Mouse (Mus musculus) limb, embryonic 14.5 days (tissue): ENCODE data around the gene Fbxw11. TPM values are rescaled to one million over a fixed set of nuclear protein-coding genes. Genes with fewer than 3 reads are reported as not detected.

ENCODE experiments used
- ATAC-seq: fragments of 200-750 bp; cut with Nextera tagmentation; 2 replicates; pipeline ENCODE4 v1.8.0; 2017; ENCODE audit warnings: low read depth, moderate number of reproducible peaks, moderate TSS enrichment; ENCODE audit not compliant: low FRiP score
- DNase-seq: peaks from one replicate; pipeline ENCODE4 v3.0.0-alpha.2; 2015; ENCODE audit warnings: low spot score
- H3K27ac ChIP-seq: fragments of 300-500 bp; sonication (generic); replicated peaks from 2 replicates; pipeline ENCODE4 v1.5.1; 2014; ENCODE audit warnings: low read depth, mild to moderate bottlenecking, low read length, moderate library complexity, mixed read lengths
- H3K27me3 ChIP-seq: fragments of 300-500 bp; sonication (generic); 2 replicates; pipeline ENCODE4 v1.6.1; 2014; ENCODE audit warnings: low read length, mixed read lengths; ENCODE audit not compliant: control insufficient read depth, insufficient read depth
- H3K36me3 ChIP-seq: fragments of 300-500 bp; sonication (generic); 2 replicates; pipeline ENCODE4 v1.6.1; 2014; ENCODE audit warnings: mild to moderate bottlenecking, low read length, moderate library complexity, mixed read lengths; ENCODE audit not compliant: control insufficient read depth, insufficient read depth
- H3K4me1 ChIP-seq: fragments of 300-500 bp; sonication (generic); 2 replicates; pipeline ENCODE4 v1.6.1; 2014; ENCODE audit warnings: antibody characterized with exemption, low read length, mixed read lengths; ENCODE audit not compliant: control insufficient read depth, insufficient read depth
- H3K4me2 ChIP-seq: fragments of 300-500 bp; sonication (generic); replicated peaks from 2 replicates; pipeline ENCODE4 v1.6.1; 2014; ENCODE audit warnings: low read depth, mild to moderate bottlenecking, low read length, moderate library complexity; ENCODE audit not compliant: severe bottlenecking
- H3K4me3 ChIP-seq: fragments of 300-500 bp; sonication (generic); replicated peaks from 2 replicates; pipeline ENCODE4 v1.5.1; 2014; ENCODE audit warnings: low read length
- H3K9ac ChIP-seq: fragments of 300-500 bp; sonication (generic); 2 replicates; pipeline ENCODE4 v1.6.1; 2014; ENCODE audit warnings: mild to moderate bottlenecking, low read depth, low read length, moderate library complexity; ENCODE audit not compliant: severe bottlenecking
- H3K9me3 ChIP-seq: fragments of 300-500 bp; sonication (generic); 2 replicates; pipeline ENCODE4 v1.6.1; 2016; ENCODE audit warnings: low read length; ENCODE audit not compliant: control insufficient read depth
- POLR2A ChIP-seq: fragments of 200-500 bp; IDR thresholded peaks from 2 replicates; pipeline ENCODE4 v1.8.0; 2012; ENCODE audit warnings: inconsistent platforms, mild to moderate bottlenecking, moderate library complexity, borderline replicate concordance; ENCODE audit not compliant: insufficient read depth, insufficient read length; ENCODE audit errors: extremely low read depth
- WGBS: fragments of 180-500 bp; shearing (Covaris S2); extraction: QIAGEN DNeasy Blood & Tissue Kit; methylation state at CpG from one replicate; pipeline ENCODE4 v1.1.7; 2014; 5-methylcytosine and 5-hydroxymethylcytosine counted together
- polyA plus RNA-seq, 2 experiments: library from polyadenylated mRNA; depleted of rRNA in 1 of 2; stranded (reverse) in 1 of 2; unstranded in 1 of 2; fragments of >200 nt; fragmentation: Nextera tagmentation in 1 of 2; extraction: Ambion mirVana in 1 of 2; gene quantifications; 2 replicates each; pipeline versions ENCODE4 v1.2.1 to v1.2.3; 2012 to 2014

Fbxw11 gene
- polyA plus RNA-seq, 2 experiments = 56.1 to 63.2 TPM

DNA sequence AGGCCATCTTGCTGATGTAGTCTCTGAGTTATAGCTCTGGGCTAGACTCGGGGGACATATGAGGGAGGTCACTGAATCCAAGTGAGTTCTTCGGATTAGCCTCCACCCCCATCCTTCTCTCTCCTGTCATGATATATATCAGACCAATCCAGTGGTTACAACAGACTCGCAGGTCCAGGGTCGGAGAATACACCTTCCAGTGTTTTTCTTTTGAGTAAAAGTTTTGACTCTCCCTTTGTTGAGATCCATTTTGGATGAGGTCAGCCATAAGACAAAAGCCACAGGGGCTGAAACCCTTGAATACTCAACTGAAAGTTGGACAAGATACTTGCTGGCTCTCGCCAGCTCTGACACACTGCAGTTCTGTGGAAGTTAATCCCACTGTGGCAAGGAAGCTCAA lies 143.7 kb downstream of the Fbxw11 start:
- H3K27me3 ChIP-seq = no peaks in the 10 kb centered on the region
- H3K4me2 ChIP-seq = no peak overlapping the region
- no peak for TF ChIP-seq POLR2A
- H3K27ac ChIP-seq = no peak overlapping the region
- no peak for DNase-seq
- H3K4me3 ChIP-seq = no peak overlapping the region
- H3K9me3 ChIP-seq = no peaks in the 10 kb centered on the region
- H3K36me3 ChIP-seq = no peaks in the 10 kb centered on the region
- 85% methylated on average over 5 of the region's 5 CpGs for WGBS
- peaks cover 4% of the 10 kb centered on the region for H3K4me1 ChIP-seq
- H3K9ac ChIP-seq = no peak overlapping the region
- ATAC-seq = no peak

DNA sequence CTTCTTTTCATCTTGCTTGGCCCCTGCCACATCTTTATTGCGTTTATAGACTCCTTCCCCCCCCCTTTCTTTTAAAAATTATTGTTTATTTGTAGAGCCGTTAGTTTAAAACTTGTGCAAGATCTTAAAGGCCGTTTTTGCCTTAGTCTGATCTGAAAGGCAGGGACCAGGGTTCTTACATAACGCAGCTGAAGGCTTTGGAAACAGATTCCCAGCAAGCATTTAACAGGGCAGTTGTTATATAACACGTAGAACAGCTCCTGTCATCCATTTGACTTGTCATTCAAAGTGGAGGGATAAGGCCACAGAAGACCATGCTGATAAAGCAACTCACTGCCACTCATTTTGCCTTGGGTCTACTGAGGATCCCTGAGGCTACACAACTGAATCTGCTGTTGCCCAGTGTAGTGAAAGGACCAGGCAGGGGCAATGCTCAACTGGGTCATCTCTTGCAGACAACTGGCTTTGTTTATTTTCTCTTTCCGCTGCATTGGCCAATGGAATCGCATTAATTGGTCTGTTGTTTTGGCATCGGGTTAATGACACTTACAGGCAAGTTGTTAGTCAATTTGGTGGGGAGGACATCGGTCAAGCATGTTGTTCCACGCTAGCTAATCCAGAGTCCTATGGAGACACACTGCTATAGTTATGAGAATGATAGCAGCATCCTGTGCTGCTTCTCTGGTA lies 152.4 kb downstream of the Fbxw11 start:
- ATAC-seq (no peak), DNase-seq (no peak)
- no peak overlapping the region for H3K27ac ChIP-seq
- H3K4me2 ChIP-seq = no peak overlapping the region
- H3K9me3 ChIP-seq = no peaks in the 10 kb centered on the region
- no peaks in the 10 kb centered on the region for H3K27me3 ChIP-seq
- no peak for TF ChIP-seq POLR2A
- 44% methylated on average over 10 of the region's 10 CpGs for WGBS
- H3K4me1 ChIP-seq = peaks cover 22% of the 10 kb centered on the region
- H3K4me3 ChIP-seq = no peak overlapping the region
- no peak overlapping the region for H3K9ac ChIP-seq
- no peaks in the 10 kb centered on the region for H3K36me3 ChIP-seq

Other genes with a start within 250 kb of the Fbxw11 start
- gene Ubtd2, start 187.4 kb upstream of the Fbxw11 start, polyA plus RNA-seq (2012; rRNA removed) = 74.2 and 78.1 TPM in 2 replicates
- gene Ubtd2, start 187.4 kb upstream of the Fbxw11 start, polyA plus RNA-seq (2014; fragmentation: Nextera tagmentation; extraction: Ambion mirVana) = 107 and 118 TPM in 2 replicates
- gene Efcab9, start 110.6 kb upstream of the Fbxw11 start, polyA plus RNA-seq (2012; rRNA removed) = 0.11 TPM in 1 of 2 replicates, not detected in the other
- gene Efcab9, start 110.6 kb upstream of the Fbxw11 start, polyA plus RNA-seq (2014; fragmentation: Nextera tagmentation; extraction: Ambion mirVana) = not detected in 2 replicates
- gene Stk10, start 109.4 kb upstream of the Fbxw11 start, polyA plus RNA-seq (2012; rRNA removed) = 7.1 and 8.3 TPM in 2 replicates
- gene Stk10, start 109.4 kb upstream of the Fbxw11 start, polyA plus RNA-seq (2014; fragmentation: Nextera tagmentation; extraction: Ambion mirVana) = 1.9 and 2.5 TPM in 2 replicates
- not detected in 2 replicates for gene Smim23, start 181.9 kb downstream of the Fbxw11 start, polyA plus RNA-seq (2012; rRNA removed)
- not detected in 2 replicates for gene Smim23, start 181.9 kb downstream of the Fbxw11 start, polyA plus RNA-seq (2014; fragmentation: Nextera tagmentation; extraction: Ambion mirVana)